Mouse (Mus musculus) olfactory bulb, adult 2 months (tissue): ENCODE results near the gene Mknk1.

Experiments
- CTCF ChIP-seq: fragments of 200-500 bp; IDR thresholded peaks from 2 replicates; pipeline ENCODE4 v1.5.1; 2012; ENCODE audit warnings: low read depth, mild to moderate bottlenecking, low read length, moderate library complexity; ENCODE audit not compliant: insufficient read depth
- POLR2A ChIP-seq: fragments of 200-500 bp; IDR thresholded peaks from 2 replicates; pipeline ENCODE4 v1.6.1; 2012; ENCODE audit warnings: mild to moderate bottlenecking, low read depth, low read length, moderate library complexity; ENCODE audit not compliant: insufficient read depth

DNA sequence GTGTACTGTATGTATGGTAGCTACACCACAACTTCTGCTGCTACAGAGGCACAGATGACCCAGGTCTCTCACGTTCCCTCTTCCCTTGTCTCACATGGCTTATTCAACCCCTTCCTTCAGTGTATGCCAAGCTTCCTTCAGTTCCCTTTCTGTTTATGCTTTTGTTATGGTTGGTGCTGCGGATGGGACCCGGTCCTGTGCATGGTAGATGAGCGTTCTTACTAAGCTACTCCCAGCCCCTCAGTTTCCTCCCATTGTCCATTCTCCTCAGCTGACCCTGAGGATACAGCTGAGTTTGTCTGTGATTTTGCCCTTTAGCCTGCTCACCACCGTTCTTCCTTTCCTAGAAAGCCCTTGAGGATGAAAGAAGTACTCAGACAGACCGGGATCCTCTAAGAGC lies 12.6 kb downstream of the Mknk1 start:
- TF ChIP-seq CTCF (no peak), POLR2A (no peak)
